Mouse (Mus musculus): ENCODE data around the gene Olfr92. TPM values are rescaled to one million over a fixed set of nuclear protein-coding genes. Genes with fewer than 3 reads are reported as not detected.
A peak's percentile ranks its signal among the peaks of the same experiment; 100 is the strongest.
"Not testable (repeated sequence)": the region's sequence is repeated elsewhere in the genome, so short reads cannot be mapped to it uniquely, and the experiment has no call there.

The Olfr92 gene
- not detected for polyA plus RNA-seq (2017; shearing (Covaris generic))

- ATAC-seq, result no peak
Observed at GRCm38 (mm10) chr17:37119988-37120387, at the start of gene Olfr92. Olfr92 (minus strand) TSS chr17:37120088.

- ATAC-seq, result no peak
Observed at GRCm38 (mm10) chr17:37161394-37161793, 41.5 kb upstream of the Olfr92 start, which contains the start of gene Olfr93. Olfr93 (minus strand) TSS chr17:37161494.

DNA sequence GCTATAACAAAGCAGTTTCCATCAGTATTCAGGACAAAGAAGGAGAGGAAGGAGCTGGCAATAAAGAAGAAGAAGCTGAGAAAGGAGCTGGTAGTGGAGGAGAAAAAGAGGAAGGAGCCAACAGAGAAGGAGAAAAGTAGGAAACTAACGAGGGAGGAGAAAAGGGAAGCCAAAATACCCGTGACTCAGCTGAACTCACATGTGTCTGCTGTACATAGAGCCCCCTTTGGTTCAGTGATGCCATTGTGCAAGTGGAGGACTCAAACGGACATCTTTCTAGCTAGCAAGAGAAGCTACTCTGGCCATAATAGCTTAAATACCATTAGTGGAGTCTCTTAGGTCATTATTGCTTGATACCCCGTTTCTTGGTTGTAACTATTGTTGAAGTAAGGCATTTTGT lies 11.5 kb upstream of the Olfr92 start:
- not testable (repeated sequence) for ATAC-seq

GRCm38 (mm10) chr17:37098178-37098577 lies 21.7 kb downstream of the Olfr92 start, which contains the start of gene Olfr91:
Olfr91 (minus strand) TSS chr17:37098278.
- no peak for ATAC-seq

- ATAC-seq, result no peak
Observed at GRCm38 (mm10) chr17:37093289-37093688, 26.6 kb downstream of the Olfr92 start.

- no peak for ATAC-seq
Observed at GRCm38 (mm10) chr17:37092198-37092597, 27.7 kb downstream of the Olfr92 start.

DNA sequence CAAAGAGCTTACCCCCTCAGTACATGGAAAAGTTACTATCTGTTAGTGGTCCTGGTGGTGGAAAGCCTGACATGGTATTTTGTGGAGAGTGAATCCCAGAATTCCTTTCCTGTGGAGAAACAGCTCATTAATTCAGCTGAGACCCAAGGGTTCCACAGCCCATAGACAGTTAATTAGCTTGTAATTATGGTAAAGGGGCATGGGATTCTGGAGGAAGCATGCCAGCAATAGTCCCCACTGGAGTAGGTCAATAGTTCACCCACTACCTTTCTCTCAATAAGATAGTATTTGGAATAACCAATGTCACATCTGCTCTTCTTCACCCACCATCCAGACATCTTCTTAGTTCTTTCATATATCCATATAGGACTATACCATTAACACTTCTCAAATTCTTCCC lies 31.5 kb downstream of the Olfr92 start, which contains the start of gene Olfr90:
Gene Olfr90, minus strand, starts transcription at position 101 of the 400 bp plus-strand sequence.
- ATAC-seq, result no peak

GRCm38 (mm10) chr17:37085545-37085944 lies 34.3 kb downstream of the Olfr92 start:
- no peak for ATAC-seq

GRCm38 (mm10) chr17:37084632-37085031 lies 35.3 kb downstream of the Olfr92 start:
- no peak for ATAC-seq

GRCm38 (mm10) chr17:37083327-37083726 lies 36.6 kb downstream of the Olfr92 start:
- ATAC-seq, result peak; percentile 88

DNA sequence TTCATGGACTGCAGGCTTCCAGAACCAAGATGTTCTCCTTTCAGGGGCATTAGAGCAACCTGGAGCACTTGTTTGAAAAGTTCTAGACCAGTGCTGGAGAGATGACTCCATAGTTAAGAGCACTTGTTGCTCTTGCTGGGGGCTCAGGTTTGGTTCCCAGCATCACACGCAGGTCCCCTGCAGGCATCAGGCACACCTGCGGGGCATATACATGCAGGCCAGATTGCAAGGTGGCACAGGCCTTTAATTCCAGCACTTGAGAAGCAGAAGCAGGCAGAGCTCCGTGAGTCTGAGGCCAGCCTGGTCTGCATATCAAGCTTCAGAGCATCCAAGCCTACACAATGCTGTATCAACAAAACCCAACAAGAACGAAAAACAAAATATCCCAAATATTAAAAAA lies 38.2 kb downstream of the Olfr92 start:
- no peak for ATAC-seq

- no peak for ATAC-seq
Observed at GRCm38 (mm10) chr17:37080119-37080518, 39.8 kb downstream of the Olfr92 start.

DNA sequence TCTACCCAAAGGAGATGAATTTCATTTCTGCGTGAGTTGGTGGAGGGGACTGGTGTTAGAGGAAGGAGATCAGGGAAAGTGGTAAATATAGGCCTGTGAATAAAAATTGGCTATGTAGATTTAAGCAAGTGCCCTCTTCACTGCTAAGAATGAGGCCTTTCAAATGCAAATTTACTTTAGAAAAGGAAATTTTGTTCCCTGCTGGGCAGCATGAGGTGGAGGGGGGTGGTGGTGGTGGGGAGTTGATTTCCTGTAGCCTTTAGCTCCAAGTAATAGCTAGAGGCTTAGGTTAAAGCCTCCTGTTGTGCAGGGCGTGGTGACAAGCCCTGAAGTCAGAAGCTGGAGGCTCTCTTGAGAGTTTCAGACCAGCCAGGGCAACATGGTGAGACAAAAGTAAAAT lies 40.9 kb downstream of the Olfr92 start:
- ATAC-seq, result no peak

- no peak for ATAC-seq
Observed at GRCm38 (mm10) chr17:37078193-37078592, 41.7 kb downstream of the Olfr92 start.

- ATAC-seq, result no peak
Observed at GRCm38 (mm10) chr17:37075766-37076165, 44.1 kb downstream of the Olfr92 start.

- no peak for ATAC-seq
Observed at GRCm38 (mm10) chr17:37075181-37075580, 44.7 kb downstream of the Olfr92 start.

- ATAC-seq, result no peak
Observed at GRCm38 (mm10) chr17:37072730-37073276, 47.1 kb downstream of the Olfr92 start.

- ATAC-seq, result no peak
Observed at GRCm38 (mm10) chr17:37072080-37072729, 47.7 kb downstream of the Olfr92 start.

GRCm38 (mm10) chr17:37070121-37070520 lies 49.8 kb downstream of the Olfr92 start:
- ATAC-seq, result no peak

GRCm38 (mm10) chr17:37067861-37068260 lies 52.0 kb downstream of the Olfr92 start:
- no peak for ATAC-seq

GRCm38 (mm10) chr17:37065993-37066392 lies 53.9 kb downstream of the Olfr92 start:
- no peak for ATAC-seq

DNA sequence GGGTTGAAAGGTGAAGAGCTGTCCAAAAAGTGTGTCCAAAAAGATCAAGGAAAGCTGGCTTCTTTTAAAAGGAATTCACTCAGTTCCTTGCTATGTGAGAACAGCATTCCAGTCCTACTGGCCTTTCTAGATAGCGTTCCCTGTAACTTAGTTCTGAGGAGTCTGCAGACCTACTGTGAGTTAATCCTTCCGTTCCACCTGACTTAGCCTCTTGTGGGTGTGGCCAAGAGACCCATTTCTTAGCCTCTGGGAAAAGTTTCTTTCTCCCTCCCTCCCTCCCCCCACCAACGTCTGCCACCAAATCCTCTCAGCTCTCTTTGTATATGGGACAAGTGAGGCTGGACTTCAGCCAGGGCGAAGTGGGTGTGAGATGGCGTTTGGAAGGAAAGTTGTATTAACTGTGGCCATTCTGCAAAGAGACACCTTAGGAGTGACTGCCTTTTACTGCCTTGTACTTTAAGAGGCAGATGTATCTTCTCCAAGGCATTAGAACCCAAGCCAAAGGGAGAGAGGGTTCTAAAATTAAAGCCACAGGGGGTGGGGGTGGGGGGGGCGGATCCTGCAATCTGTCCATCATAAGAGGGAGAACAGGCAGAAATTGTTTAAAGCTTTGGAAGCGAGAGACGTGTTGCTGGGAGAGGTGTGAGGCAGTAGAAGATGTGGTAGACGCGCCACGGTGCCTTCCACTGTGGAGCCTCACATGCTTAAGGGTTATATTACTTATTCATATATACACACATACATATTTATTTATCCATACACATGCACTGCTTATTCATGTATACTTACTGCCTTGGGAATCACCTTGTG lies 56.0 kb downstream of the Olfr92 start:
- no peak for ATAC-seq

DNA sequence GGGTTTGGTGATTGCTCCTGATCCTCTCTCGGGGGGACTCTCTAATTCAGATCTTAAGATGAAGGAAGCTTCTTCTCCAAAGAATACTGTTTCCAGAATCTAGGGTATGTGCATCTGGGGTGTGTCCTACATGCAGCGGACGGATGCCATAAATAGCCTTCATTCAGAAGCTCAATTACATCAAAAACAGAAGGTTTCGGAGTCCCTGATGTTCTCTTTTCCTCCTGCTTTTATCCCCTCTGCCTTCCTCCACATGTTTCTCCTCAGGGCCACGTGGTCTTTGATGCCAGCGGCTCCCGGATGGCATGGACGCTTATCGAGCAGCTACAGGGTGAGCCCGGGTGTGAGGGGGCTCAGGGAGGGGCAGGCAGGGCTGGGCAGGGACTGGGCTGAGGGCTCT lies 56.8 kb downstream of the Olfr92 start:
- ATAC-seq, result no peak
